Mouse (Mus musculus) megakaryocyte progenitor cell, adult 5-6 weeks (primary cell): ENCODE measurements around the gene Mrln. TPM values are rescaled to one million over a fixed set of nuclear protein-coding genes. Genes with fewer than 3 reads are reported as not detected.
A peak's percentile ranks its signal among the peaks of the same experiment; 100 is the strongest.
"Not testable (repeated sequence)": the region's sequence is repeated elsewhere in the genome, so short reads cannot be mapped to it uniquely, and the experiment has no call there.

Experiments used
- ATAC-seq: replicated peaks from 2 replicates; pipeline ENCODE4 v1.8.0; 2016; ENCODE audit warnings: mild to moderate bottlenecking, moderate TSS enrichment, inconsistent platforms; ENCODE audit not compliant: poor library complexity
- total RNA-seq, 2 experiments: library from RNA; stranded (forward) in 1 of 2; stranded (reverse) in 1 of 2; fragments of 157-497, 149-512 nt in 1 of 2; fragments of 200-1000 nt in 1 of 2; gene quantifications; 2 replicates each; pipeline versions ENCODE4 v1.2.3 to v1.2.4; 2015 to 2017

The Mrln gene
- total RNA-seq, 2 experiments from 2014 or later = not detected

- no peak for ATAC-seq
Measured at GRCm38 (mm10) chr10:70194283-70194682, 10.2 kb upstream of the Mrln start.

GRCm38 (mm10) chr10:70195279-70195678 lies 9.2 kb upstream of the Mrln start:
- ATAC-seq = peak; percentile 65

DNA sequence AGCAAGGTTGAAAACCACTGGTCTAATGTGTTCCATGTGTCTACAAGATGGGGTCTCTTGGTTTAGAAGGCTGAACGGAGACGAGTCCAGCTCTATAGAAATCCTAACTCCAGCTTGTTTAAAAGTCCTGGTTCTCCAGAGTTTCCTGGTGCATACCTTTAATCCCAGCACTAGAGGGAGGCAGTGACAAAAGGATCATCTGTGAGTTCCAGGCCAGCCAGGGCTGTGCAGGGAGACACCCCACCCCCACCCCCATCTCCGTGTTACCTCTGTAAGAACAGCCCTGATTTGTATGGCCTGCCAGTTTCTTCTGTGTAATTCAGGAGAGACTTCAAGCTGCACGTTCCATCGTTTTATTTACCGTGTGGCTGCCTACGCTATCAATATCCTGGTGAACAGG lies 8.7 kb upstream of the Mrln start:
- ATAC-seq = peak; percentile 38

GRCm38 (mm10) chr10:70196666-70197065 lies 7.8 kb upstream of the Mrln start:
- ATAC-seq = no peak

- ATAC-seq = peak; percentile 36; the same call in 1 of the 2 replicates
Measured at GRCm38 (mm10) chr10:70197601-70198000, 6.9 kb upstream of the Mrln start.

GRCm38 (mm10) chr10:70198012-70198411 lies 6.5 kb upstream of the Mrln start:
- ATAC-seq = no peak

DNA sequence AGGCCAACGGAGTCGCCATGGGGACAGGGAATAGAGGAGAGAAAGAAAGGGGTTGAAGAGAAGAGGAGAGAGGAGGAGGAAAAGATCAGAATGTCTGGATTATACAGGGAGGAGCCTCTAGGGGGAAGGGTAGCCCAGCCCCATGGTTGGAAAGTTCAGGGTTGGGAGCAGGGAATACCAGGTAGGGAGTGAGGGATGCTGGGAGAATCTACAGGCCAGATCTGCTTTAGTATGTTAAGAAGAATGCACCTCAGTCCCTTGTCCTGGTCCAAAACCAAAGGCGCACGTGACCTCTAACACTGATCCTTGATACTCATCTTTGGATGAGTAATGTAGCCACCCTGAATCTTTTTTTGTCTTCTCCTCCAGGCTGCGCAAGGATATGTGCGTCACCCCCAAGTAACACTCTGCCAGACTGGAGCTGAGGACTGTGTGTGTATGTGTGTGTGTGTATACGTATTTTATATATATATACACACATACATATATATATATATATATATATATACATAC lies 5.5 kb upstream of the Mrln start:
- ATAC-seq = no peak

DNA sequence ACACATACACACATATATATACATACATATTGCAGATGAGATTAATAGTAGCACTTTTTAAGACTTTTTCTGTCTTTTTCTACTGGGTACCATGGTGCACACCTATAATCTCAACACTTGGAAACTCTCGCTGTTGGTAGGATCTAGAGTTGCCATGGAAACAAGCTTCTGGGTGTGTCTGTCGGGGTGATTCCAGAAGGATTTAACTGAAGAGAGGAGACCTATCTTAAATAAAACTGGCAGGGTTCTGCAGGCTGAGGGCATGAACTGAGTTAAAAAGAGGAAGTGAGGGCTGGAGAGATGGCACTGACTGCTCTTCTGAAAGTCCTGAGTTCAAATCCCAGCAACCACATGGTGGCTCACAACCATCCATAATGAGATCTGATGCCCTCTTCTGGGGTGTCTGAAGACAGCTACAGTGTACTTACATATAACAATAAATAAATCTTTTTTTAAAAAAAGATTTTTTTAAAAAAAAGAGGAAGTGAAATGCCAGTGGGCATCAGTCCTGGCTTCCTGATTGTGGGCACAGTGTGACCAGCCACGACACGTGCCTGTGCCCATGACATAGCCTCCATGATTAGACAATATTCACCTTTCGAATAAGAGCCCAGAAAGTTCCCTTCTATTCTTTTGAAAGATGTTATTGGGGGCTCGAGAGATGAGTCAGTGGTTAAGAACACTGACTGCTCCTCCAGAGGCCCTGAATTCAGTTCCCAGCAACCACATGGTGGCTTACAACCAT lies 4.8 kb upstream of the Mrln start:
- ATAC-seq = peak; percentile 65

DNA sequence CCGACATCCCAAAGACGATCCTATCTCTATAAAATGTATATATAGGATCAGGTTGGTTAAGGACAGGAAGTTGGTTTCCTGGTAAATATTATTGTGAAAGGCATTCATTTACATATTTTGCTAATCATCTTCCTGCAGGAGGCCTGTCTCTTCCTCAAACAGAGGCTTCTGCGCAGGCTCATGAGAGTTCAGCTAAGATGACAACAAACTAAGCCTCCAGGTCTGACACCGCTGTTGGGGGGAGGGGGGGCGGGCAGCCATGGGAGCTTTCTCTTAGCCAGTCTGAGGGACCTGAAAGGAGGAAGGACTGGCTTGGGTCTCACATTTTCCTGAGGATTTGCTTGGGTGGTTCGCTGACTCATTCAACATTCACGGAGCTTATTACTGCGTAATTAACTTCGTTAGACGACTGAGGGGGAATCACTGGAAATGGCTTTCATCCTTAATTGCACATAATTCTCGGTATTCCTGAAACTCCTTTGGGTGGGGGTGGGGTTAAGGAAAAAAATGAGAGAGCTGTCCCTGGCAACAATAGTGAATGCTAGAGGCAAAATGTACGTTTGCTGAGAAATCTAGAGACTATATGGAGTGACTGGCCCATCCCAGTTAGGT lies 3.5 kb upstream of the Mrln start:
- peak; percentile 73 for ATAC-seq

DNA sequence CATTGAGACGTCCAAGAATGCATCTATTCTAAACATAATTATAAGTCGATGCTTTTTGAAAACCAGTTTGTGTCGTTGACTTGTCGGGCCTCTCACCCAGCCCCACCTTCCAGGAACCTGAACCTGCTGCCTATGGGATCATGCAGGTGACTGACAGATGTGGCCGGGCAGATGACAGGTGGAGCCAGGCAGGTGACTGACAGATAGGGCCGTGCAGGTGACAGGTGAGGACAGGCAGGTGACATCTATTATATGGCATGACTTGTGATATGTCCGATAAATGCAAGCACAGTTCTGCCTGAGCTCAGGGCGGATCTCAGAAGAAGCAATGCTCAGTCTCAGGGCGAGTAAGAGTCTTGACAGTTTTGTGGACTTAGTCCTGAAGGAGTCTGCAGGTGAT lies 6.8 kb downstream of the Mrln start:
- ATAC-seq = no peak

DNA sequence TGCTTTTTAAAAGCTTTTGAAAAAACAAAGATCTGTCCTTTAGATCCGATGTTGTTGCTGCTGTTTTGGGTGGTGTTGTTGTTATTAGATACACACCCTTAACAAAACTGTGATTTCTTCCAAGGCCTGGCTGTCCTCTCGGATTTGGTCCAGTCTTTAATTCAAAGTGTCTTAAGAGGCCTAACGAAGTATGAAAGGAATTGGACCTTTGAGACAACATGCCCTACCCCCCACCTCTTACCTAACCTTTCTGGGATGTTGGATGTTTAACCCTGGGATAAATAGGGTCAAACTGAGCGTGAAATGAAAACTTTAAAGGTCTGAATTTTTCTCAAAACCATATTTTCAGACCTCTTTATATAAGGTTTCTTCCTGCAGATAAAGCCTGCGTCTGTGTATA lies 16.5 kb downstream of the Mrln start:
- ATAC-seq = no peak

DNA sequence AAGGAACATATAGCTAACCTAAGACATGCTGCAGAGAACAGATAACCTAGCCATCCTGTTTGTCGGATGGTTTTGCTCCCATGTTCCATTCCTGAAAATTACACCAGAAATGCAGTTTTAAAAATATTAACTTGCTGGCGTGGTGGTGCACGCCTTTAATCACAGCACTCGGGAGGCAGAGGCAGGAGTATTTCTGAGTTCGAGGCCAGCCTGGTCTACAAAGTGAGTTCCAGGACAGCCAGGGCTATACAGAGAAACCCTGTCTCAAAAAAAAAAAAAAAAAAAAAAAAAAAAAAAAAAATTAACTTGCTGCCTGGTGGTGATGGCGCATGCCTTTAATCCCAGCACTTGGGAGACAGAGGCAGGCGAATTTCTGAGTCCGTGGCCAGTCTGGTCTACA lies 17.8 kb downstream of the Mrln start:
- not testable (repeated sequence) for ATAC-seq

- ATAC-seq = peak; percentile 64
Measured at GRCm38 (mm10) chr10:70224571-70224970, 20.1 kb downstream of the Mrln start.

DNA sequence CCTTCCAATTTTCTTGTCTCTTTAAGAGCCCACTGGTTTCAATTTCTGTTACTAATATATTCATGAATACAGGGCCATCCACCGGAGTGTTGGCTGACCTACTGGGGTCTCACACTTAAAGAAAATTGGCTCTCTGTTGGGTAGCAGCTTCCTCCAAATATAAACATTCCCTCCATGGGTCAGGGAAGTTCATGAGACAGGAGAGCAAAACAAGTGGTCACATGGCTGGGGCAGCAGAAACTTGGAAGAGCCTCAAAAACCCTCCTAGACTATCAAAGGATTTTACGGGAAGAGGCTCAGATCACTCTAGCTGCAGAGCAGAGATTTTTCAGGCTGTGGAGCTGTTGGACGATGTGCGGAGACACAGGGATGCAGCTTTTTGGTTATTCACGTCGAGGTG lies 21.3 kb downstream of the Mrln start:
- no peak for ATAC-seq

GRCm38 (mm10) chr10:70226608-70227007 lies 22.1 kb downstream of the Mrln start:
- no peak for ATAC-seq

DNA sequence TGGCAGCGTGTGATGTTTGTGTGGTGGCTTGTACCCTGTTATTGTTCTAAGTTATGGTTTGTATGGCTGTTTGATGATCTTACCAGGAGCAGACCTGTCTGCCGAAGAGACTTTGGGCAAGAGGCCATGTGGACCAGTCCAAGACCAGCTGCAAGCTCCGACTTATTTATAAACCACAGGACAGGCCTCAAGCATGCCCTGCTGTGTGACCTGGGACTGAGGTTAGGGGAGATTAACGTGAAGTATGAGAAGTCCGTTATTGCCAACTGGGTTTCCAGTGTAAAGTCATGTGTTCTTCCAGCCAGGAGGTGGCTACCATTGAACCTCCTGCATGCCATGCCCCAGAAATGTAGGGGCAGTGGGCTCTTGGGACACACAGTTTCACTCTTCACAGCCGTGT lies 25.9 kb downstream of the Mrln start:
- no peak for ATAC-seq

DNA sequence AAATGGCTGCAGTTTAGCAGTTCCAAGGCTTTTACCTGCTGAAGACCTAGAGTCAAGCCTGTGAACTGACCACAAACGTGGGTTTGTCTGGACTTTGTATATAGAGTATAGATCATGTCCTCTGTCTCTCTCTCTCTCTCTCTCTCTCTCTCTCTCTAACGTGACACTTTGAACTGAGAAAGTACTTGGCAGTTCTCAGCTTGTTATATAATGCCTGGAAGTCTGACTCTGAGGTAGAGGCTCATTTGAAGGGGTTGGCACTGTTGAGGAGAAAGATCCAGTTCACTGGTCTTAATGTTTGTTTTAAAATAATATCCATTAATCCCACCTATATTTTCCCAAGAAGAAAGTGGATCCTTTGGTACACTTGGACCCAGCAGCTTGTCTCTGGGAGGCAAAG lies 33.5 kb downstream of the Mrln start:
- ATAC-seq = no peak

- peak; percentile 85 for ATAC-seq
Measured at GRCm38 (mm10) chr10:70242751-70243444, 38.4 kb downstream of the Mrln start.

DNA sequence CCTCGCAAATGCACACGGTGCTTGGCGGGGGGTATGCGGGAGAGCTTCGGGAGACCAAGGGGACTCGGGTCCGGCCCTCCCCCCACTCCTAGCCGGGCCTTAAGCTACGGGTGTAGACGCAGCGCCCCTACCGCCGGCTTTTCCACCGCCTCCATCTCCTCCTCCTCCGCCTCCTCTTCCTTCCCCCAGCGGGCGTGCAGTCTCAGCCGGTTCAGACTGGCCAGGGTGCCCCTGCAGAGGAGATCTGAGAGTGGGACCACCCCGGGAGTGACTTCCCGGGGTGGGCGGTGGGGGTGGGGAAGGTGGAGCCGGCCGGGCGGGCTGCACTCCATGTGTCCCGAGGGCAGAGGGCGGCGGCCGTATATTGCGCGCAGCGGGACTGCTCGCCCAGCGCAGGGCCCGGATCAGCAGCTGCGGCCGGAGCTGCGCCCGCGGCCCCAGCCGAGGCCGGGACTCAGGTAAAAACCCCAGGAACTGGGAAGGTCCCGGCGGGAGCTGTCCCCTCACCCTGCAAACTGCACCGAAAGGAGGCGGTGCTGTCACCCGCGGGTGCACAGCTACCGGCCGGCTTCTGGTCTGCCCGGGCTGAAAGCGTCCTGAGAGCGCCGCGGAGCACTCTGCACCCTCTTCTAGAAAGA lies 40.6 kb downstream of the Mrln start, which contains the start of gene Slc16a9:
Gene Slc16a9, plus strand, starts transcription at position 180 of the 638 bp plus-strand sequence.
- ATAC-seq = peak; percentile 67

DNA sequence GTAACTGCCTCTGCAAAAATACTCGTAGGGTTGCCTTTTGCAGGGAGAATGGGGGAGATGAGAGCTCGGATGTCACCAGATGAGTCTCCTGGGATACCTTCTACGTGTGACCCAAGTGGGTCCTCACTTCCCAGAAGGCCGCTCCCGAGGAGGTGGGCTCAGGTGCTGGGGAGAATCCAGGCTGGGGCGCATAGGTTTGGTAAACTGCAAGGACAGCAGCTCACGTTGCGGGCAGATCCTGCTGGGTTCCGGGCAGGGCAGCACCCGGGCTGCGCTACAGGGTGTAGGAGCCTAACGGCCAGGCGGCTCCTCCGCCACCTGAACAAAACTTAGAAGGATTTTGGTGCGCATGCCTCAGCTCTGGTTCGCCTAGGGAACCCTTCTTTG lies 41.1 kb downstream of the Mrln start:
- ATAC-seq = no peak

- ATAC-seq = no peak
Measured at GRCm38 (mm10) chr10:70246076-70246475, 41.6 kb downstream of the Mrln start.
